Mouse (Mus musculus): Measurements from ENCODE around the gene Ankzf1. TPM values are rescaled to one million over a fixed set of nuclear protein-coding genes. Genes with fewer than 3 reads are reported as not detected.
"Not testable (repeated sequence)": the region's sequence is repeated elsewhere in the genome, so short reads cannot be mapped to it uniquely, and the experiment has no call there.

Gene Ankzf1
- total RNA-seq, 2 experiments from 2014 or later: 10.0 to 12.0 TPM

GRCm38 (mm10) chr1:75226138-75226537 lies 34.2 kb downstream of the Ankzf1 start:
- DNase-seq: no peak

- no peak for DNase-seq
Observed at GRCm38 (mm10) chr1:75227653-75228052, 35.7 kb downstream of the Ankzf1 start.

- DNase-seq: no peak
Observed at GRCm38 (mm10) chr1:75229158-75229557, 37.2 kb downstream of the Ankzf1 start.

GRCm38 (mm10) chr1:75230335-75230994 lies 38.5 kb downstream of the Ankzf1 start:
- no peak for DNase-seq

GRCm38 (mm10) chr1:75231224-75231623 lies 39.3 kb downstream of the Ankzf1 start:
- no peak for DNase-seq

GRCm38 (mm10) chr1:75231664-75232152 lies 39.8 kb downstream of the Ankzf1 start, which contains the start of gene A630095N17Rik:
A630095N17Rik (minus strand) TSS chr1:75232102.
- no peak for DNase-seq

- not testable (repeated sequence) for DNase-seq
Observed at GRCm38 (mm10) chr1:75232489-75232888, 40.5 kb downstream of the Ankzf1 start.

- peak; percentile 76 for DNase-seq
Observed at GRCm38 (mm10) chr1:75234606-75235005, 42.7 kb downstream of the Ankzf1 start.

- DNase-seq: peak; percentile 90
Observed at GRCm38 (mm10) chr1:75236117-75237050, 44.4 kb downstream of the Ankzf1 start, which contains the start of gene Dnajb2. Dnajb2 (plus strand) TSS chr1:75236406.

- peak; percentile 53 for DNase-seq
Observed at GRCm38 (mm10) chr1:75239591-75239990, 47.6 kb downstream of the Ankzf1 start.

GRCm38 (mm10) chr1:75243411-75243810 lies 51.5 kb downstream of the Ankzf1 start:
- no peak for DNase-seq

- DNase-seq: no peak
Observed at GRCm38 (mm10) chr1:75244175-75244826, 52.4 kb downstream of the Ankzf1 start.

GRCm38 (mm10) chr1:75244836-75245235 lies 52.9 kb downstream of the Ankzf1 start:
- DNase-seq: peak; percentile 65

GRCm38 (mm10) chr1:75247071-75247930 lies 55.4 kb downstream of the Ankzf1 start:
- DNase-seq: no peak

- peak; percentile 82 for DNase-seq
Observed at GRCm38 (mm10) chr1:75248041-75248772, 56.3 kb downstream of the Ankzf1 start.

Small RNA genes lying within 50 kb of the gene (microRNA-seq; reads per million reads assigned to microRNA genes)
- 0 reads per million in 2 experiments for gene Gm27943

Other genes with a start within 250 kb of the Ankzf1 start
- under 1 TPM; 0.18 to 0.26 TPM for gene Ihh, start 240.5 kb upstream of the Ankzf1 start, total RNA-seq (2021)
- gene Nhej1, start 67.0 kb upstream of the Ankzf1 start, total RNA-seq (2021): 1 to 10 TPM; 2.3 to 3.1 TPM
- gene Slc23a3, start 58.3 kb upstream of the Ankzf1 start, total RNA-seq (2021): 1 to 10 TPM; 1.2 to 1.3 TPM
- gene Cnppd1, start 49.4 kb upstream of the Ankzf1 start, total RNA-seq (2021): 10 to 100 TPM; 27.9 to 35.0 TPM
- gene Retreg2, start 49.4 kb upstream of the Ankzf1 start, total RNA-seq (2021): 10 to 100 TPM; 34.1 to 37.5 TPM
- 10 to 100 TPM; 17.3 to 20.6 TPM for gene Zfand2b, start 23.5 kb upstream of the Ankzf1 start, total RNA-seq (2021)
- gene Abcb6, start 11.8 kb upstream of the Ankzf1 start, total RNA-seq (2021): 10 to 100 TPM; 20.0 to 24.1 TPM
- gene Atg9a, start within 50 bp of the Ankzf1 start, total RNA-seq (2021): 10 to 100 TPM; 39.7 to 40.7 TPM
- gene Glb1l, start 18.7 kb downstream of the Ankzf1 start, total RNA-seq (2021): 10 to 100 TPM; 10.7 to 12.7 TPM
- 10 to 100 TPM; 65.6 to 67.0 TPM for gene Stk16, start 18.7 kb downstream of the Ankzf1 start, total RNA-seq (2021)
- gene Tuba4a, start 27.7 kb downstream of the Ankzf1 start, total RNA-seq (2021): 100 to 1,000 TPM; 371 to 462 TPM
- gene A630095N17Rik, start 40.0 kb downstream of the Ankzf1 start, total RNA-seq (2021): not detected
- 10 to 100 TPM; 46.4 to 49.2 TPM for gene Dnajb2, start 44.3 kb downstream of the Ankzf1 start, total RNA-seq (2021)
- gene Ptprn, start 72.4 kb downstream of the Ankzf1 start, total RNA-seq (2021): under 1 TPM; 0.41 to 0.43 TPM
- gene Resp18, start 86.3 kb downstream of the Ankzf1 start, total RNA-seq (2021): not detected
- gene Dnpep, start 125.8 kb downstream of the Ankzf1 start, total RNA-seq (2021): 10 to 100 TPM; 89.5 to 89.8 TPM
- gene Des, start 168.2 kb downstream of the Ankzf1 start, total RNA-seq (2021): 100 to 1,000 TPM; 742 to 747 TPM
- gene Speg, start 183.1 kb downstream of the Ankzf1 start, total RNA-seq (2021): 100 to 1,000 TPM; 121 to 123 TPM
- gene Gmppa, start 243.8 kb downstream of the Ankzf1 start, total RNA-seq (2021): 10 to 100 TPM; 41.1 to 41.4 TPM